Mouse (Mus musculus) adrenal gland, adult 2 months (tissue): ENCODE data around the gene Hspa1a. TPM values are rescaled to one million over a fixed set of nuclear protein-coding genes. Genes with fewer than 3 reads are reported as not detected.
A peak's percentile ranks its signal among the peaks of the same experiment; 100 is the strongest.
"Not testable (repeated sequence)": the region's sequence is repeated elsewhere in the genome, so short reads cannot be mapped to it uniquely, and the experiment has no call there.

Source experiments
- DNase-seq: peaks from one replicate; pipeline ENCODE4 v3.0.0; 2021
- polyA plus RNA-seq: library from polyadenylated mRNA; depleted of rRNA; stranded (reverse); fragments of >200 nt; gene quantifications from 2 replicates; pipeline ENCODE4 v1.2.3, GENCODE M21; 2012
- total RNA-seq, 2 experiments: library from RNA; stranded (reverse); gene quantifications; 2 replicates each; pipeline ENCODE4 v1.2.3; 2021

The Hspa1a gene
- total and polyA plus RNA-seq, 3 experiments = 16.3 to 253 (median 55.2) TPM

DNA sequence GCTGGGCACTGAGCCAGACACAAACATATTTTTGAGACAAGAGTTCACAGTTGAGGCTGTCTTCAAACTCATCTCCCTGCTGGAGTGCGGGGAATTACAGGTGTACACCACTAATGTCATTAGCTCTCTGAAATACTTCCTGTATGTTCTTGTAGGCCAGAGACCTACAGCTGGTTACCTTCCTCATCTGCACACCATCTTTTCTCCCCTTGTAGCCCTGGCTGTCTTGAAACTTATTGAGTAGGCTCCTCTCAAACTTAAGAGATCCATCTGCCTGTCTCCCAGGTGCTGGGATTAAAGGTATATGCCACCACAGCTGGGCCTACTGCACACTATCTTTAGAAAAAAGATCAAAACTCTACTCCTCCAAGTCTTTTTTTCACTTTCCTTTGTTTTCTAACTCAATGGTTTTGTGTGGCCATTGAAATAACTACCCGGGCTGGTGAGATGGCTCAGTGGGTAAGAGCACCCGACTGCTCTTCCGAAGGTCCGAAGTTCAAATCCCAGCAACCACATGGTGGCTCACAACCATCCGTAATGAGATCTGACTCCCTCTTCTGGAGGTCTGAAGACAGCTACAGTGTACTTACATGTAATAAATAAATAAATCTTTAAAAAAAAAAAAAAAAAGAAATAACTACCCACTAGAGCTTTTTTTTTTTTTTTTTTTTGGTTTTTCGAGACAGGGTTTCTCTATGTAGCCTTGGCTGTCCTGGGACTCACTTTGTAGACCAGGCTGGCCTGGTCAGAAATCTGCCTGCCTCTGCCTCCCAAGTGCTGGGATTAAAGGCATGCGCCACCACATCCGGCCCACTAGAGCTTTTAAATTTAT lies 23.0 kb downstream of the Hspa1a start:
- not testable (repeated sequence) for DNase-seq

DNA sequence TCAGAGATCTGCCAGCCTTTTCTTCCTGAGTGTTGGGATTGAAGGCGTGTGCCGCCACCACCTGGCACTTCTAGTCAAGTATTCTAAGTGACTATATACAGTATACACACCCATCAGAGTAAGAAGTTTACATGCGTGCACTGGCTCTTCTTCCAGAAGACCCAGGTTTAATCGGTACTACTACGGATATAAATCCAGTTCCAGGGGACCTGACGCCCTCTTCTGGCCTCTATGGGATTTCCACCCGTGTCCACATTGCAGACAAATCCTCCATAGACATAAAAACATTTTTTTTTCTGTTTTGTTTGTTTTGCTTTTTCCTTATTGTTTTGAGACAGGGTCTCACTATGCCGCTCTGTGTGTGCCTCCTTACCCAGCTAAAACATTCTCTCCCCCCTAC lies 24.4 kb downstream of the Hspa1a start:
- peak; percentile 27 for DNase-seq

DNA sequence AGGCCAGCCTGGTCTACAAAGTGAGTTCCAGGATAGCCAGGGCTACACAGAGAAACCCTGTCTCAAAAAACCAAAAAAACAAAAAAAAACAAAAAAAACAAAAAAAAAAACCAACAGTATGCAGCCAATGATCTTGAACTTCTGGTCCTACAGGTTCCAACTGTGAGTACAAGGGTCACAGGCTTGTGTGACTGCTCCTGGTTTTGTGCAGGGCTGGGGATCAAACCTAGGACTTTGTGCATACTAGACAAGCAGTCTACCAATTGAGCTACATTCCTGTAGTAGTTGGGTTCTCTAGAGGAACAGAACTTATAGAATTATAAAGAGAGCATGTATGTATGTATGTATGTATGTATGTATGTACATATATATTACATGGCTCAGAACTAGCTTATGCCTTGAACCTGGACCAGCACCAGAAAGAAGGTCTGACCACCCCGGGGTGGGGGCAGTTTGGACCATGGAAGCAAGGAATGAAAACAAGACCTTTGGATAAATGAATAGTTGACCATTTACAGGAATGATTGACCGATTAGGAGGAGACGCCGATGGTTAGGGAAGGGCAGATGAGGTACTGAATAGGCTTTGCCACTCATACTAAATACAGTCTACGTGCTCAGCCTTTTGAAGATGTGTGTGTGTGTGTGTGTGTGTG lies 25.3 kb downstream of the Hspa1a start:
- DNase-seq = no peak

DNA sequence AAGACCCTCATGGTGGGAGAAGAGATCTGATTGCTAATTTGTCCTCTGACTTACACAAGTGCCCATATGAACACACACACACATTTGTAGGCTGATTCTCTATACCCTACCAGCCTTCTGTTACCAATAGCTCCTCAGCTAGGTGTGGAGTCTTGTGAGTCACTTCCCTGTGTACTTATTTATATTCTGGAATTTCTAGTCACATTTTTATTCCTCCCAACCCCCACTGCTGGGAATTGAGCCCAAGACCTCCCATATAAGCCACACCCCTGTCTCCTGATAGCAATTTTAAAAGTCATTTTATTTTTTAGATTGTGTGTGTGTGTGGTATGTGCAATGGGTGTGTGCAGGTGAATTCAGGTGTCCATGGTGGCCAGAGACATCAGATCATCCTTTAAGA lies 27.6 kb downstream of the Hspa1a start:
- no peak for DNase-seq

DNA sequence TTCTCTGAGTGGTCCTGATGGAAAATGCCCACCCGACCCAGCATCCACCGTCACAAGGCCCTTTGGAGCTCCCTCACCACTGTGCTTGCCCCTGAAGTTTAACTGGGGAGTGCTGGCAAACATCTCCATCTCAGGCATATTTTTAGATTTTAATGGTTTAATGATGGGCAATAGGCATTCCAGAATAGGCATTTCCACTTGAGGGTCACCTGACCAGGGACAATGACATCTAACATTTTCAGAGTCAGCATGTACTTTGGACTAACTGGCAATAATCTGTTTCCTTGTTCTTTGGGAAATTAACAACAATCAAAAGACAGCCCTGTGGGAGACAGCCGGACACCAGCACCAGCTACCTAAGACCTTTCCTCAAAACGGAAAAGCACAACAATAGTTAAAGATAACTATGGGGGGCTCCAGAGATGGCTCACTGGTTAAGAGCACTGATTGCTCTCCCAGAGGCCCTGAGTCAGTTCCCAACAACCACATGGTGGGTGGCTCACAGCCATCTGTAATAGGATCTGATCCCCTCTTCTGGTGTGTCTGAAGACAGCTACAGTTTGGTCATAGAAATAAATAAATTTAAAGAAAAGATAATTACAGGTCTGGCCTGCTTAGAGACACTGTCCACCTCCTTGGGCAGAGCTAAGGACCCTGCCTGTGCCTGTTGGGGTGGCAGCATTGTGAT lies 28.7 kb downstream of the Hspa1a start:
- no peak for DNase-seq

DNA sequence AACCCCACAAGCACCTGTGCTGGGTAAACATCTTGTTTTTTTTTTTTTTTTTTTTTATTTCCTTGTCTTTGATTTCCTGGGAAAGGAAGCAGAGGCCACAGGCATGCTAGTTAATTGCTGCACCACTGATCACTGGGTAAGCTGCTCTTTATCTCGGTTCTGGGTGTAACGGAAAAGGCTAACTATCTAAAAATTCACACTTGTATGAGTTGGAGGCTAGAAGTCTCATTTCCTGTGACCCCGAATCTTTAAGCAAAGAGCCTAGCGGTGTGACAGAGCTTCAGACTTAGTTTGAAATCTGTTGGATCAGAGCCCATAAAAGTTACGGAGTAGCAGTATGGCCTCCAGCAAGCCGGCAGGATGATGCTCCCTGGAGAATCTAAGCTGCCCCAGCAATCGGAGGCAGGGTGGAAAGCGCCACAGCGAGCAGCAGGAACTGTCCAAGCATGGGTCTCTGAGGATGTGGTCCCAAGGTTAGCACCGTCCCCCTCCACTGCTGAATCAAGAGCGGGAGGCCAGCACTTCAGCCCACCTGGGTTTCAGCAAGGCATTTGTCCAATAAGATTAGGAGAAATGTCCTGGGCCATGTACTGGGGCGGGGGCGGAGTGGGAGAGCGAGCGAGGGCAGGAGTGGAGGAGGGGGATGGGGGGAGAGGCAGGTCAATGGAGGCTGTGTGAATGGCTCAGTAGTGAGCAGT lies 30.5 kb downstream of the Hspa1a start:
- DNase-seq = peak; percentile 46

DNA sequence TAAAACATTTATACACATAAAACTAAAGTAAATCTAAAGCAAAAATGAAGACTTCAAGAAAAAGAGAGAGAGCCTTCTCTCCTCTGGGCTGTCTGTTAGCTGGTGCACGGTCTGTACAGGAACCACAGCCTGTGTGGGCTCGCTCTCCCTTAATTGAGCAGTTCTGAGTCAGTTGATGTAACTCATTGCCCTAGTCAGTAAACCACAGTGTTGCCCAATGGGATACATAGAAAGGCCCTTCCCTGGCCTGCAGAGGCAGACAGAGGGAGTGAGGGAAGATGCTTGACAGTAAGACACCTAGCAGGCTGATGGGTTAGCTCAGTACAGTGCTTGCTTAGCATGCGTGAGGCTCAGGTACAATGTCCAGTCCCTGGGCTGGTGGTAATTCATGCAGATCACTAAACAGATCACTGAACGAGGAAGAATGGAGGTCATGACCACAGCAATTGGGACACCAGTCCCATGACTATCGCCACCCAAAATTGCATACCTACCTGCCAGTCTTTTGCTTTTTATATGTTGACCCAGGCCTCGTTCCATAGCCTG lies 33.9 kb downstream of the Hspa1a start:
- no peak for DNase-seq

DNA sequence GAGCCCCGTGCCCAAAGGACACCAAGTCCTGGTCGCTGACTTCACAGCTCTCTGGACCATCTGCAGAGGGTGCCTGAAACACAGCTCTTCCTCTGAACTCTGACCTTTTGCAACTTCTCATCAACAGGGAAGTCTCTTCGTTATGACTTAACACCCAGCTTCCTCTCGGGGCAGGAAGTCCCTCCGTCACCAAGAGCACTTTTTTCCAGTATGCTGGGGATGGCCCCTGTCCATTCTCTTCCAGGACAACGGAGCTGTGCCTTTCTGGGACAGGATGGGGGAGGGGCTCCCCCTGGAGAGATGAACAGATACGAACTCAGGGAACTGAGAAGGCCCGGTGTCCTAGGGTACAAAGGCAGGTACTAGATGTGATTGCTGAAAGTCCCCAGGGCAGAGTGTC lies 37.1 kb downstream of the Hspa1a start:
- DNase-seq = peak; percentile 38

DNA sequence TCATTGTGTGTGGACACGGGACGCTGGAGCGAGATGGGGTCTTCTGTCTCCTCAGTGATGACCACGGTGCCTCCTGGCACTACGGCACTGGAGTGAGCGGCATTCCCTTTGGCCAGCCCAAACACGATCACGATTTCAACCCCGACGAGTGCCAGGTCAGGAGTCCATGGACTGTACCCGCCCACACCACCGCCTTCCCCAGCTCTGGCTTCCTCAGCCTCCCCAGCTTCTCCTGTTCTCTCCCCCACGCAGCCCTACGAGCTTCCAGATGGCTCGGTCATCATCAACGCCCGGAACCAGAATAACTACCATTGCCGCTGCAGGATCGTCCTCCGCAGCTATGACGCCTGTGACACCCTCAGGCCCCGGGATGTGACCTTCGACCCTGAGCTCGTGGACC lies 37.9 kb downstream of the Hspa1a start:
- no peak for DNase-seq

DNA sequence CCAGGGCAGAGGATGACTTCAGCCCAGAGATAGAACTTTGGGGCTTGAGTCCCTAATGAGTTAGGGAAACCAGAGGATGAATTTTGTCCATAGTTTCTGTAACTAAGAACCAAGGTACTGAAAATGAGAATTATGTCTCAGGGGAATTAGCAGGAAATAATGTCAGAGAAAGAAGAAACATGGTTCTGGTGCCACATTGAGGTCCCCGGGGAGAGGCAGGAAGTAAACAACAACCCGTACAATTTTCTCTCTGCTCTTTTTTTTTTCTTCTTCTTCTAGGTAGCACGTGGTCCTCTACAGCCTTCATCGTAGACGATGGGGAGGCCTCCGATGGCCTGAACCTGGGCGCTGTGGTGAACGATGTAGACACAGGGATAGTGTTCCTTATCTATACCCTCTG lies 39.7 kb downstream of the Hspa1a start:
- DNase-seq = no peak

DNA sequence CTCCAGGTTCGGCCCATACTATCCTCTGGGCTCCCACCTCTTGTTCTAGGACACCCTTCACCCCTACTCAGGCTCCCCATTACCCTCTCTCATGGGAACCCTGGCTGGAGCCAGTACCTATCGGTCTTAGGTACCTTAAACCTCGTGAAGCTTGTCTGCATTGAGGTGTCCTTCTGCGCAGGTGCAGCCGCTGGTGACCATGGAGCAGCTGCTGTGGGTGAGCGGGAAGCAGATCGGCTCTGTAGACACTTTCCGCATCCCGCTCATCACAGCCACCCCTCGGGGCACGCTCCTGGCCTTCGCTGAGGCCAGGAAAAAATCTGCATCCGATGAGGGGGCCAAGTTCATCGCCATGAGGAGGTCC lies 40.2 kb downstream of the Hspa1a start:
- DNase-seq = peak; percentile 38

DNA sequence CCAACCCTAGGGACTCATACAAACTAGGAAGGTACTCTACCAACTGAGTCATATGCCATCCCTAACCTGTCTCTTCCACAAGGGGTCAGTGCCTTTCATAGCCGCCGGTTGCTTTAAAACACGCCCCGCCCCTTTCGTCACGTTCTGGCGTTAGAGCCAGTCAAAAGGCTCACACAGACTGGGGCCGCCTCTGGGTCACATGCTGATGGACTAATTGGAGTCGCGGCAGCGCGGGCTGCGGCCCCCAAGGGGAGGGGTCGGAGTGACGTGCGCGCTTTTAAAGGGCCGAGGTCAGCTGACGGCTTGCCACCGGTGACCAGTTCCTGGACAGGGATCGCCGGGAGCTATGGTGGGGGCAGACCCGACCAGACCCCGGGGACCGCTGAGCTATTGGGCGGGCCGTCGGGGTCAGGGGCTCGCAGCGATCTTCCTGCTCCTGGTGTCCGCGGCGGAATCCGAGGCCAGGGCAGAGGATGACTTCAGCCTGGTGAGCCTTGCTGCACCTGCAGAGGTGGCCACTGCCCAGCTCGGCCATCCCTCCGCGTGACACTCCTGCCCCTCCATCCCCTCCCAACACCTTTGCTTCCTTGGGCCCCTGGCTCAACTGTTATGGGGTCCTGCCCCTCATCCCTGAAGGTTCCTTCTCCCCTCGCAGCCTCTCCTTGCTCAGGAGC lies 40.8 kb downstream of the Hspa1a start, which contains the start of gene Neu1:
Gene Neu1 (plus strand): TSS at position 193 of the 674 bp plus-strand sequence.
- DNase-seq = peak; percentile 99

DNA sequence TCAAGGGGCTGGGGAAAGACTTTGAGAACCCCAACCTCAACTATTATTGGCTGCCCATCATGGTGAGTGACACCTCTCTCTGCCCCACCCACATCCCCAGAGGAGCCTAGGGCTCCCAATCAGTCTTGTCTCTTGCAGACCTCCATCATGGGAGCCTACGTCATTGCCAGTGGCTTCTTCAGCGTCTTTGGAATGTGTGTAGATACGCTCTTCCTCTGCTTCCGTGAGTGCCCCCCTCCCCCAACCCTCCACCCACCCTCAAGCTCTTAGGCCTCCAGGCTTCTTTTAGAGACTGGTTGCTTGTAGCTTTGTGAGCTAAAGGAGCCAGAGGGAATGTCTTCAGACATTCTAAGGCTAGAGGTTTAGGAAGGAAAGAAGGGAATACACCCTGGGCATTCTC lies 43.1 kb downstream of the Hspa1a start:
- no peak for DNase-seq

DNA sequence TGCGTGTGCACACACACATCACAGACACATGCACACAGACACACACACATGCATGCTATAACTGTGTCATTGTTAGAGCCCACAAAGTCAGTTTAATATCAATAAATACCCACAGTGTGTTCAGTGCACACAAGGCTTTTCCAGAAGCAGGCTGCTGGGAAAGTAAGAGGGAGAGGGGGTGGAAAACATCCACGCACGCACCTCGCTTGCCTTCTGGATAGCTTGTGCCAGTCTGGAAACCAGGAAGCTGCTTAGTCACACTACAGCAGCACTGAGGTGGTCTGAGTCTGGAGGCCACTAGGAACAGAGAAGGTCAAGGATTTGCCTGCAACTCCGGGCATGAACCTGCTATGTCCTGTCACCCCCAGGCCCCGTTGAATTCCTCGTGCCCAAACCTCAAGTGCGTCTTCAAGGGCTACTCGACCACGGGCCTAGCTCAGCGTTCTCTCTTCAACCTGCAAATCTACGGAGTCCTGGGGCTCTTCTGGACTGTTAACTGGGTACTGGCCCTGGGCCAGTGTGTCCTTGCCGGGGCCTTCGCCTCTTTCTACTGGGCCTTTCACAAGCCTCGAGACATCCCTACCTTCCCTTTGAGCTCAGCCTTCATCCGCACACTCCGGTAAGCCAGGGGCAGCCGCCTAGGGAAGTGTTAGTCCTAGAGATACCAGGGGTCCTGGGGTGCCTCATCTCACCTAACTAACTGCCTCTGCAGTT lies 44.5 kb downstream of the Hspa1a start:
- DNase-seq = peak; percentile 73

DNA sequence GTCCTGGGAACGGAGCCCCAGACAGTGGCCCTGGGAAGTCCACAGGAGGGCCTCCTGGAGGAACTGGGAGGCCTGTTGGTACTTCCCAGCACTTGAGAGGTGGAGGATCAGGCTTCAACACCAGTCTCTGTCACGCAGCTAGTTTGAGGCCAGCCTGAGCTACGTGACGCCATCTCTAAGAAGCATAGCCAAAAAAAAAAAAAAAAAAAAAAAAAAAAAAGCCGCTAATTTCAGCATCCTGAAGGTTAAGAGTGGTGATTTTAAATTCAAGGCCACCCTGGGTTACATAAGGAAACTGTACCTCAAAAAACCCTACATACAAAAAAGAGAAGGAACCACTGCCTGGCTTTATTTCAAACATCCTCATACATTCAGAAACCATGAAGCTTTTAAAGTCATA lies 47.7 kb downstream of the Hspa1a start:
- DNase-seq = no peak

DNA sequence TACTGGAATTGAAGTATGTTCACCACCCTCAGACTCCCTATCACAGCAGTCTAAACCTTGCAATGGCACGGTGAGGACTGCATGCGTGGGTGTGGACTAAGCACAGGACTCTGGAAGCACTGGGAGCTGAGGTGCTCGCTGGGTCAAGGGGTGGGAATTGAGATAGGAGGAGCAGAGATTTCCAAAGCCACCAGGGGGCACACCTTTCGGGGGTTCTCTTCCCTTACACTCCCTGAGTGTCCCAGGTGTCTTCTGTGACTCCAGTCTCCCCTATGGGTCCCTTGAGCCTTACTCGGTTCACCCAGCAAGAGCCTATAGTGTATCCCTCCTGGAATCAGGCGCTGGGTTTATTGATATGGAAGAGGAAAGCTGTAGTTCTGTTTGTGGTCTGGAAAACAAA lies 49.0 kb downstream of the Hspa1a start:
- DNase-seq = no peak
